In the genomic region with DNA sequence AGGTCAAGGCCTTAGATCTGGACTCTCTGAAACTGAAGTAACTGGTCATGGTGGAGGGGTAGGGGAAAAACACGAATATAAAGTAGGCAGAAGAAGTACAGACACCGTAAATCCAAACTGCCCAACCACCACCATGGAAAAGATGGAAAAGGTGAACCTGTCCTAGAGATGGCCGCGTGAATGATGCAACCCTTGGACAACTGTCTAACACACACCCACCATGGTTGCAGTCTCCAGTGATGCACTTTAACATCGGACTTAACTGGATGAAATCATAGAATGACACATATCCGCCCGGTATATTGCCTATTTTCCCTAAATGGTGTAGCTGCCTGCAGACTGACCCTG, we compare ENCODE assay signal across 8 mouse cellular contexts. TPM values are rescaled to one million over a fixed set of nuclear protein-coding genes. Genes with fewer than 3 reads are reported as not detected.
DNase-seq lines count a peak whose midpoint lies in the region; ATAC-seq lines count a peak whose summit lies in the region.

No protein-coding gene starts in this region.

- ATAC-seq in lung, embryonic 15.5 days (ENCODE audit: borderline replicate concordance, extremely low read depth, low FRiP score, low TSS enrichment): no peak
- ATAC-seq in embryonic facial prominence, embryonic 15.5 days (ENCODE audit: insufficient number of reproducible peaks, low FRiP score, low TSS enrichment, low read depth): no peak
- no peak for ATAC-seq in limb, embryonic 15.5 days (ENCODE audit: insufficient number of reproducible peaks, low FRiP score, low TSS enrichment, low read depth)
- ATAC-seq in stomach, embryonic 14.5 days (ENCODE audit: insufficient number of reproducible peaks, insufficient read depth, low FRiP score, low read depth): peak; percentile 23

- H3K4me1 ChIP-seq in lung, embryonic 15.5 days: peaks cover 28% of the 10 kb centered on the region
- peaks cover 21% of the 10 kb centered on the region; the same call in 1 of the 2 replicates for H3K4me1 ChIP-seq in embryonic facial prominence, embryonic 15.5 days
- H3K4me1 ChIP-seq in limb, embryonic 15.5 days: peaks cover 21% of the 10 kb centered on the region
- 0 out of 2 replicates have a peak, but pooled peaks cover 3% of the 10 kb centered on the region for H3K4me1 ChIP-seq in stomach, embryonic 14.5 days (ENCODE audit: control insufficient read depth, insufficient read depth, low read length)

- peak overlapping the region; percentile 78 for H3K4me3 ChIP-seq in lung, embryonic 15.5 days
- H3K4me3 ChIP-seq in embryonic facial prominence, embryonic 15.5 days (replicated peaks): peak overlapping the region; percentile 67
- peak overlapping the region; percentile 75 for H3K4me3 ChIP-seq in limb, embryonic 15.5 days
- 0 out of 2 replicates have a peak overlapping the region, but pooled peaks have one; percentile 57 for H3K4me3 ChIP-seq in stomach, embryonic 14.5 days (ENCODE audit: low read depth, low read length)

- H3K27me3 ChIP-seq in lung, embryonic 15.5 days: no peaks in the 10 kb centered on the region
- no peaks in the 10 kb centered on the region for H3K27me3 ChIP-seq in embryonic facial prominence, embryonic 15.5 days
- H3K27me3 ChIP-seq in limb, embryonic 15.5 days: no peaks in the 10 kb centered on the region
- no peaks in the 10 kb centered on the region for H3K27me3 ChIP-seq in stomach, embryonic 14.5 days (ENCODE audit: control insufficient read depth, insufficient read depth, low read length)

- peak overlapping the region; percentile 91; the same call in 1 of the 2 replicates for H3K9ac ChIP-seq in lung, embryonic 15.5 days
- no peak overlapping the region for H3K9ac ChIP-seq in embryonic facial prominence, embryonic 15.5 days
- no peak overlapping the region for H3K9ac ChIP-seq in limb, embryonic 15.5 days
- H3K9ac ChIP-seq in stomach, embryonic 14.5 days (replicated peaks; ENCODE audit: low read depth, low read length): no peak overlapping the region

- H3K27ac ChIP-seq in lung, embryonic 15.5 days: peak overlapping the region; percentile 98
- peak overlapping the region; percentile 99 for H3K27ac ChIP-seq in embryonic facial prominence, embryonic 15.5 days (replicated peaks)
- H3K27ac ChIP-seq in limb, embryonic 15.5 days: peak overlapping the region; percentile 98
- H3K27ac ChIP-seq in stomach, embryonic 14.5 days (ENCODE audit: low read length): peak overlapping the region; percentile 74; the same call in 1 of the 2 replicates

- DNase-seq in lung, adult 18-20 months: no peak
- no peak for DNase-seq in testis, postnatal 10 days (ENCODE audit: low spot score)
- DNase-seq in right cerebral cortex, postnatal 10 days (ENCODE audit: low spot score in 2 of 2): no peak
- DNase-seq in layer of hippocampus, adult 9-10 months (ENCODE audit: low spot score): no peak

- H3K9me3 ChIP-seq in lung, embryonic 15.5 days: no peaks in the 10 kb centered on the region
- H3K9me3 ChIP-seq in embryonic facial prominence, embryonic 15.5 days (replicated peaks): no peaks in the 10 kb centered on the region
- no peaks in the 10 kb centered on the region for H3K9me3 ChIP-seq in limb, embryonic 15.5 days
- H3K9me3 ChIP-seq in stomach, embryonic 14.5 days (ENCODE audit: control insufficient read depth, low read depth, low read length): no peaks in the 10 kb centered on the region

- peak overlapping the region; percentile 60 for H3K4me2 ChIP-seq in lung, embryonic 15.5 days
- peak overlapping the region; percentile 56 for H3K4me2 ChIP-seq in embryonic facial prominence, embryonic 15.5 days (replicated peaks)
- H3K4me2 ChIP-seq in limb, embryonic 15.5 days: peak overlapping the region; percentile 50
- H3K4me2 ChIP-seq in stomach, embryonic 14.5 days (replicated peaks; ENCODE audit: low read depth, low read length): peak overlapping the region; percentile 26

- peaks cover 16% of the 10 kb centered on the region for H3K36me3 ChIP-seq in lung, embryonic 15.5 days
- peaks cover 17% of the 10 kb centered on the region for H3K36me3 ChIP-seq in embryonic facial prominence, embryonic 15.5 days
- peaks cover 20% of the 10 kb centered on the region for H3K36me3 ChIP-seq in limb, embryonic 15.5 days
- peaks cover 23% of the 10 kb centered on the region for H3K36me3 ChIP-seq in stomach, embryonic 14.5 days (ENCODE audit: control insufficient read depth, insufficient read depth, low read length)

- WGBS in lung, embryonic 15.5 days: 49% methylated on average over 7 of the region's 7 CpGs
- whole genome bisulfite sequencing in embryonic facial prominence, embryonic 15.5 days: 45% methylated on average over 7 of the region's 7 CpGs
- WGBS in limb, embryonic 15.5 days: 46% methylated on average over 7 of the region's 7 CpGs
- WGBS in stomach, embryonic 14.5 days: 54% methylated on average over 7 of the region's 7 CpGs

RNA-seq across cellular contexts. Expression of gene Ywhag, which starts 0.7 kb away (rescaled TPM):
- polyA plus RNA-seq in lung, embryonic 15.5 days (2015; fragmentation: Nextera tagmentation; extraction: Ambion mirVana): 144 and 156 TPM in 2 replicates
- 149 and 156 TPM in 2 replicates for polyA plus RNA-seq in embryonic facial prominence, embryonic 15.5 days (2015; fragmentation: Nextera tagmentation; extraction: Ambion mirVana)
- 162 and 168 TPM in 2 replicates for polyA plus RNA-seq in limb, embryonic 15.5 days (2015; fragmentation: Nextera tagmentation; extraction: Ambion mirVana)
- polyA plus RNA-seq in stomach, embryonic 14.5 days (2014; fragmentation: Nextera tagmentation; extraction: Ambion mirVana): 99.4 and 101 TPM in 2 replicates

RNA-seq across cellular contexts. Expression of gene Ssc4d, which starts 39.2 kb away (rescaled TPM):
- 3.2 and 3.5 TPM in 2 replicates for polyA plus RNA-seq in lung, embryonic 15.5 days (2015; fragmentation: Nextera tagmentation; extraction: Ambion mirVana)
- 2.8 and 3.4 TPM in 2 replicates for polyA plus RNA-seq in embryonic facial prominence, embryonic 15.5 days (2015; fragmentation: Nextera tagmentation; extraction: Ambion mirVana)
- 2.0 and 2.1 TPM in 2 replicates for polyA plus RNA-seq in limb, embryonic 15.5 days (2015; fragmentation: Nextera tagmentation; extraction: Ambion mirVana)
- polyA plus RNA-seq in stomach, embryonic 14.5 days (2014; fragmentation: Nextera tagmentation; extraction: Ambion mirVana): 1.9 and 2.2 TPM in 2 replicates

RNA-seq across cellular contexts. Expression of gene Zp3, which starts 44.7 kb away (rescaled TPM):
- polyA plus RNA-seq in lung, embryonic 15.5 days (2015; fragmentation: Nextera tagmentation; extraction: Ambion mirVana): not detected in 2 replicates
- 0.40 and 0.83 TPM in 2 replicates for polyA plus RNA-seq in embryonic facial prominence, embryonic 15.5 days (2015; fragmentation: Nextera tagmentation; extraction: Ambion mirVana)
- 0.17 and 0.44 TPM in 2 replicates for polyA plus RNA-seq in limb, embryonic 15.5 days (2015; fragmentation: Nextera tagmentation; extraction: Ambion mirVana)
- polyA plus RNA-seq in stomach, embryonic 14.5 days (2014; fragmentation: Nextera tagmentation; extraction: Ambion mirVana): not detected in 2 replicates

RNA-seq across cellular contexts. Expression of gene Hspb1, which starts 47.4 kb away (rescaled TPM):
- polyA plus RNA-seq in lung, embryonic 15.5 days (2015; fragmentation: Nextera tagmentation; extraction: Ambion mirVana): 114 and 129 TPM in 2 replicates
- polyA plus RNA-seq in embryonic facial prominence, embryonic 15.5 days (2015; fragmentation: Nextera tagmentation; extraction: Ambion mirVana): 803 and 821 TPM in 2 replicates
- polyA plus RNA-seq in limb, embryonic 15.5 days (2015; fragmentation: Nextera tagmentation; extraction: Ambion mirVana): 1,190 and 1,326 TPM in 2 replicates
- 221 and 237 TPM in 2 replicates for polyA plus RNA-seq in stomach, embryonic 14.5 days (2014; fragmentation: Nextera tagmentation; extraction: Ambion mirVana)

RNA-seq across cellular contexts. Expression of gene Dtx2, which starts 59.5 kb away (rescaled TPM):
- polyA plus RNA-seq in lung, embryonic 15.5 days (2015; fragmentation: Nextera tagmentation; extraction: Ambion mirVana): 23.8 TPM in 2 replicates
- polyA plus RNA-seq in embryonic facial prominence, embryonic 15.5 days (2015; fragmentation: Nextera tagmentation; extraction: Ambion mirVana): 35.0 and 36.5 TPM in 2 replicates
- 35.5 and 36.2 TPM in 2 replicates for polyA plus RNA-seq in limb, embryonic 15.5 days (2015; fragmentation: Nextera tagmentation; extraction: Ambion mirVana)
- 20.7 and 24.4 TPM in 2 replicates for polyA plus RNA-seq in stomach, embryonic 14.5 days (2014; fragmentation: Nextera tagmentation; extraction: Ambion mirVana)
